Comparison of ENCODE assay signal across 9 mouse cellular contexts in genomic region chr12:86360696-86361631, GRCm38 (mm10). TPM values are rescaled to one million over a fixed set of nuclear protein-coding genes. Genes with fewer than 3 reads are reported as not detected.
A peak's percentile ranks its signal among the peaks of the same experiment; 100 is the strongest.
DNase-seq lines count a peak whose midpoint lies in the region; ATAC-seq and TF ChIP-seq lines count a peak whose summit lies in the region.
"Had no signal": no experiment of that assay in that cellular context is flagged by ENCODE, and none has a peak within 500 bp of the region (broad histone marks: within the 10 kb centered on the region; RNA-seq: fewer than 3 reads in every experiment).

Gene Esrrb, plus strand, starts transcription at chr12:86361117.

- TF ChIP-seq EP300 in heart, postnatal 0 days (IDR thresholded peaks at IDR 0.05; ENCODE audit: low read depth), result peak; percentile 67

- peaks cover 2% of the 10 kb centered on the region; the same call in 1 of the 2 replicates for H3K27me3 ChIP-seq in forebrain, embryonic 11.5 days (ENCODE audit: control insufficient read depth, insufficient read depth, low read length)
- H3K27me3 ChIP-seq in forebrain, postnatal 0 days (ENCODE audit: insufficient read depth, low read length), result peaks cover 5% of the 10 kb centered on the region
- H3K27me3 ChIP-seq in embryonic facial prominence, embryonic 10.5 days (replicated peaks; ENCODE audit: low read depth, poor library complexity, severe bottlenecking), result peaks cover 59% of the 10 kb centered on the region
- H3K27me3 ChIP-seq in heart, postnatal 0 days (ENCODE audit: control insufficient read depth, insufficient read depth, low read length), result no peaks in the 10 kb centered on the region
- H3K27me3 ChIP-seq in limb, embryonic 14.5 days (ENCODE audit: control insufficient read depth, insufficient read depth, low read length), result no peaks in the 10 kb centered on the region
- peaks cover 10% of the 10 kb centered on the region for H3K27me3 ChIP-seq in liver, embryonic 11.5 days (replicated peaks; ENCODE audit: control insufficient read depth, insufficient read depth, low read length)

- no peak within 1 kb of the TSS for H3K4me3 ChIP-seq in forebrain, embryonic 11.5 days (ENCODE audit: low read depth, low read length)
- H3K4me3 ChIP-seq in forebrain, postnatal 0 days (ENCODE audit: low read depth, low read length), result no peak within 1 kb of the TSS
- H3K4me3 ChIP-seq in embryonic facial prominence, embryonic 10.5 days, result no peak within 1 kb of the TSS
- H3K4me3 ChIP-seq in heart, postnatal 0 days (ENCODE audit: low read depth, low read length), result peak within 1 kb of the TSS; percentile 40
- no peak within 1 kb of the TSS for H3K4me3 ChIP-seq in limb, embryonic 14.5 days (replicated peaks; ENCODE audit: low read length)
- no peak within 1 kb of the TSS for H3K4me3 ChIP-seq in liver, embryonic 11.5 days (ENCODE audit: low read depth, low read length)
- H3K4me3 ChIP-seq: neural tube, embryonic 13.5 days had no signal

- no peaks in the 10 kb centered on the region for H3K9me3 ChIP-seq in forebrain, embryonic 11.5 days (ENCODE audit: control insufficient read depth, low read length)
- H3K9me3 ChIP-seq in forebrain, postnatal 0 days (ENCODE audit: low read length), result no peaks in the 10 kb centered on the region
- H3K9me3 ChIP-seq in embryonic facial prominence, embryonic 10.5 days, result no peaks in the 10 kb centered on the region
- no peaks in the 10 kb centered on the region for H3K9me3 ChIP-seq in heart, postnatal 0 days (replicated peaks; ENCODE audit: control insufficient read depth, low read length)
- H3K9me3 ChIP-seq in limb, embryonic 14.5 days (ENCODE audit: control insufficient read depth, low read length), result no peaks in the 10 kb centered on the region
- no peaks in the 10 kb centered on the region for H3K9me3 ChIP-seq in liver, embryonic 11.5 days (ENCODE audit: control insufficient read depth, low read length)
- H3K9me3 ChIP-seq: neural tube, embryonic 13.5 days had no signal

- DNase-seq in forebrain, embryonic 11.5 days (ENCODE audit: low spot score), result no peak
- no peak for DNase-seq in forebrain, postnatal 0 days
- DNase-seq in embryonic facial prominence, embryonic 10.5 days (ENCODE audit: low spot score), result no peak
- peak; percentile 82 for DNase-seq in heart, postnatal 0 days (ENCODE audit: low spot score)
- DNase-seq in limb, embryonic 14.5 days (ENCODE audit: low spot score), result no peak
- no peak for DNase-seq in cerebellum, adult 11-12 months
- no peak for DNase-seq in liver, embryonic 11.5 days (ENCODE audit: low spot score)
- DNase-seq in urinary bladder, postnatal 36 days (ENCODE audit: low spot score in 2 of 2), result no peak

- WGBS in forebrain, embryonic 11.5 days, result 31% methylated on average over 22 of the region's 22 CpGs
- WGBS in forebrain, postnatal 0 days, result 34% methylated on average over 22 of the region's 22 CpGs
- WGBS in embryonic facial prominence, embryonic 10.5 days, result 33% methylated on average over 22 of the region's 22 CpGs
- 18% methylated on average over 22 of the region's 22 CpGs for whole genome bisulfite sequencing in heart, postnatal 0 days
- 25% methylated on average over 20 of the region's 22 CpGs for WGBS in limb, embryonic 14.5 days
- 30% methylated on average over 22 of the region's 22 CpGs for WGBS in liver, embryonic 11.5 days

- peak within 1 kb of the TSS; percentile 6; the same call in 1 of the 2 replicates for H3K9ac ChIP-seq in forebrain, embryonic 11.5 days (ENCODE audit: low read length)
- H3K9ac ChIP-seq in forebrain, postnatal 0 days, result no peak within 1 kb of the TSS
- H3K9ac ChIP-seq in heart, postnatal 0 days (replicated peaks; ENCODE audit: low read depth, low read length), result peak within 1 kb of the TSS; percentile 41
- no peak within 1 kb of the TSS for H3K9ac ChIP-seq in limb, embryonic 14.5 days (ENCODE audit: low read depth, low read length, severe bottlenecking)
- H3K9ac ChIP-seq in liver, embryonic 11.5 days (ENCODE audit: low read depth, low read length), result no peak within 1 kb of the TSS
- H3K9ac ChIP-seq: neural tube, embryonic 13.5 days had no signal

- no peaks in the 10 kb centered on the region for H3K36me3 ChIP-seq in forebrain, embryonic 11.5 days (ENCODE audit: control insufficient read depth, insufficient read depth, low read length)
- H3K36me3 ChIP-seq in forebrain, postnatal 0 days (ENCODE audit: insufficient read depth), result no peaks in the 10 kb centered on the region
- H3K36me3 ChIP-seq in embryonic facial prominence, embryonic 10.5 days (replicated peaks), result no peaks in the 10 kb centered on the region
- no peaks in the 10 kb centered on the region for H3K36me3 ChIP-seq in heart, postnatal 0 days (replicated peaks; ENCODE audit: control insufficient read depth, insufficient read depth, low read length)
- no peaks in the 10 kb centered on the region for H3K36me3 ChIP-seq in limb, embryonic 14.5 days (ENCODE audit: control insufficient read depth, insufficient read depth, low read length)
- H3K36me3 ChIP-seq in liver, embryonic 11.5 days (ENCODE audit: control insufficient read depth, insufficient read depth, low read length), result no peaks in the 10 kb centered on the region
- H3K36me3 ChIP-seq: neural tube, embryonic 13.5 days had no signal

- no peak within 1 kb of the TSS for H3K27ac ChIP-seq in forebrain, embryonic 11.5 days (ENCODE audit: low read depth, low read length)
- H3K27ac ChIP-seq in forebrain, postnatal 0 days (ENCODE audit: low read depth, low read length), result no peak within 1 kb of the TSS
- 0 out of 2 replicates have a peak within 1 kb of the TSS, but pooled peaks have one; percentile 35 for H3K27ac ChIP-seq in embryonic facial prominence, embryonic 10.5 days (replicated peaks)
- peak within 1 kb of the TSS; percentile 87 for H3K27ac ChIP-seq in heart, postnatal 0 days (ENCODE audit: low read depth)
- no peak within 1 kb of the TSS for H3K27ac ChIP-seq in limb, embryonic 14.5 days (replicated peaks; ENCODE audit: low read depth, low read length)
- H3K27ac ChIP-seq in liver, embryonic 11.5 days (ENCODE audit: low read depth, low read length), result no peak within 1 kb of the TSS
- H3K27ac ChIP-seq: neural tube, embryonic 13.5 days had no signal

- 0 out of 2 replicates have a peak within 1 kb of the TSS, but pooled peaks have one; percentile 5 for H3K4me2 ChIP-seq in forebrain, embryonic 11.5 days (ENCODE audit: low read depth, low read length, severe bottlenecking)
- H3K4me2 ChIP-seq in forebrain, postnatal 0 days (ENCODE audit: low read depth), result no peak within 1 kb of the TSS
- peak within 1 kb of the TSS; percentile 66 for H3K4me2 ChIP-seq in heart, postnatal 0 days (ENCODE audit: low read depth, low read length)
- 0 out of 2 replicates have a peak within 1 kb of the TSS, but pooled peaks have one; percentile 1 for H3K4me2 ChIP-seq in limb, embryonic 14.5 days (replicated peaks; ENCODE audit: low read depth, low read length, severe bottlenecking)
- no peak within 1 kb of the TSS for H3K4me2 ChIP-seq in liver, embryonic 11.5 days
- H3K4me2 ChIP-seq: neural tube, embryonic 13.5 days had no signal

- H3K4me1 ChIP-seq in forebrain, embryonic 11.5 days (replicated peaks; ENCODE audit: control insufficient read depth, insufficient read depth, low read length), result peaks cover 17% of the 10 kb centered on the region
- 0 out of 2 replicates have a peak, but pooled peaks cover 4% of the 10 kb centered on the region for H3K4me1 ChIP-seq in forebrain, postnatal 0 days (ENCODE audit: insufficient read depth)
- H3K4me1 ChIP-seq in embryonic facial prominence, embryonic 10.5 days, result peaks cover 40% of the 10 kb centered on the region
- H3K4me1 ChIP-seq in heart, postnatal 0 days (ENCODE audit: control insufficient read depth, insufficient read depth), result peaks cover 20% of the 10 kb centered on the region
- peaks cover 44% of the 10 kb centered on the region for H3K4me1 ChIP-seq in limb, embryonic 14.5 days (ENCODE audit: control insufficient read depth, insufficient read depth, low read length)
- no peaks in the 10 kb centered on the region for H3K4me1 ChIP-seq in liver, embryonic 11.5 days (replicated peaks; ENCODE audit: control insufficient read depth, insufficient read depth, low read length)

- TF ChIP-seq CTCF in forebrain, postnatal 0 days (IDR thresholded peaks at IDR 0.05; ENCODE audit: low read depth), result no peak
- no peak for TF ChIP-seq CTCF in heart, postnatal 0 days (IDR thresholded peaks at IDR 0.05; ENCODE audit: low read depth)

- TF ChIP-seq POLR2A in limb, embryonic 14.5 days (IDR thresholded peaks at IDR 0.05; ENCODE audit: borderline replicate concordance, extremely low read depth, insufficient read depth, insufficient read length), result no peak

- ATAC-seq in forebrain, embryonic 11.5 days (replicated peaks; ENCODE audit: low FRiP score), result no peak; the same call in 1 of the 2 replicates
- no peak for ATAC-seq in forebrain, postnatal 0 days
- peak; percentile 91 for ATAC-seq in heart, postnatal 0 days (ENCODE audit: insufficient read depth, low read depth)
- ATAC-seq in limb, embryonic 14.5 days (ENCODE audit: low FRiP score, low read depth), result peak; percentile 32; the same call in 1 of the 2 replicates
- ATAC-seq in liver, embryonic 11.5 days (replicated peaks; ENCODE audit: low FRiP score), result no peak

RNA-seq across cellular contexts. Expression of gene Esrrb, which starts in this region (rescaled TPM):
- 0.13 TPM in 1 of 2 replicates, not detected in the other for polyA plus RNA-seq in forebrain, embryonic 11.5 days (2014; fragmentation: Nextera tagmentation; extraction: Ambion mirVana)
- 0.62 and 0.86 TPM in 2 replicates for total RNA-seq in forebrain, postnatal 0 days (2014; rRNA removed)
- polyA plus RNA-seq in forebrain, postnatal 0 days (2015; fragmentation: Nextera tagmentation; extraction: Ambion mirVana), result 0.24 and 0.48 TPM in 2 replicates
- polyA plus RNA-seq in embryonic facial prominence, embryonic 10.5 days (2016; fragmentation: Nextera tagmentation; extraction: Ambion mirVana), result 0.13 and 0.20 TPM in 2 replicates
- total RNA-seq in heart, postnatal 0 days (2014; rRNA removed; ENCODE audit: low replicate concordance), result 10.7 and 11.8 TPM in 2 replicates
- 1.9 and 3.5 TPM in 2 replicates for polyA plus RNA-seq in heart, postnatal 0 days (2015; fragmentation: Nextera tagmentation; extraction: Ambion mirVana)
- polyA plus RNA-seq in limb, embryonic 14.5 days (2012; rRNA removed), result 1.8 and 2.0 TPM in 2 replicates
- 0.61 and 0.91 TPM in 2 replicates for polyA plus RNA-seq in limb, embryonic 14.5 days (2014; fragmentation: Nextera tagmentation; extraction: Ambion mirVana)
- 0.04 TPM in 1 of 2 replicates, not detected in the other for polyA plus RNA-seq in liver, embryonic 11.5 days (2014; fragmentation: Nextera tagmentation; extraction: Ambion mirVana)

Comparison
In these comparisons a context has a peak if more than half of its experiments do, and no peak if none do; other contexts are left out.
1. H3K4me2 ChIP-seq: peak in forebrain, embryonic 11.5 days (single experiment), heart, postnatal 0 days (single experiment) and limb, embryonic 14.5 days (single experiment); none in forebrain, postnatal 0 days (single experiment) and liver, embryonic 11.5 days (single experiment).
2. H3K9ac ChIP-seq: peak in forebrain, embryonic 11.5 days (single experiment) and heart, postnatal 0 days (single experiment); none in forebrain, postnatal 0 days (single experiment), limb, embryonic 14.5 days (single experiment) and liver, embryonic 11.5 days (single experiment).
3. ATAC-seq: peak in heart, postnatal 0 days (single experiment) and limb, embryonic 14.5 days (single experiment); none in forebrain, embryonic 11.5 days (single experiment), forebrain, postnatal 0 days (single experiment) and liver, embryonic 11.5 days (single experiment).
4. H3K27ac ChIP-seq: peak in embryonic facial prominence, embryonic 10.5 days (single experiment) and heart, postnatal 0 days (single experiment); none in forebrain, embryonic 11.5 days (single experiment), forebrain, postnatal 0 days (single experiment), limb, embryonic 14.5 days (single experiment) and liver, embryonic 11.5 days (single experiment).